Mouse (Mus musculus) megakaryocyte, embryonic 14.5 days (primary cell): ENCODE results near the gene 1700024B05Rik.
"Not testable (repeated sequence)": the region's sequence is repeated elsewhere in the genome, so short reads cannot be mapped to it uniquely, and the experiment has no call there.

Experiments used
- FLI1 ChIP-seq: IDR thresholded peaks from 2 replicates; pipeline ENCODE4 v1.6.1; 2012; ENCODE audit warnings: low read length, inconsistent platforms, mixed read lengths
- GATA1 ChIP-seq: IDR thresholded peaks from 3 replicates; pipeline ENCODE4 v1.6.1; 2012; ENCODE audit warnings: mixed read lengths, low read length, inconsistent platforms, borderline replicate concordance

DNA sequence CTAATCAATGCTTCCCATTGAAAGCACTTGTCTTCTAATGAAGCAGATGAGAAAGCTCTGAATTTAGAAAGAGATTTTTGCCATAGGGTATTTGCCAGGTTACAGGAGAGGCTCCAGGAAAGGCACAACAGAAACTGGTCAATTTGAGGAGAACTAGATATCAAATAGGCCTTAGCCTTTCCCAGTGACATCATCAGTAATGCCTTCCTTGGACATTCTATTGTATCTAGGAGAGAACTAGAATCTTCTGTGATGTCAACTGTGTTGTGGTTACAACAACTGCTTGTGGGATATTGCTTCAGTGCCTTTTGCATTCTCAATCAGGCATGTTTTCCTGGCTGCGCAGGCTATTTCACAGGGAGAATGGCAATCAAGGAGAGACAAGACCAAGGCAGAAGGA lies 19.1 kb upstream of the 1700024B05Rik start, which contains the start of gene 1700049E17Rik1:
- not testable (repeated sequence) for TF ChIP-seq GATA1, FLI1
